Mouse (Mus musculus): Measurements from ENCODE around the gene Mrm1. TPM values are rescaled to one million over a fixed set of nuclear protein-coding genes. Genes with fewer than 3 reads are reported as not detected.

Mrm1 gene
- polyA plus RNA-seq, 1 experiment from 2014 or later, result 18.5 TPM

Other genes starting within 250 kb of the Mrm1 start
- 8.8 and 9.0 TPM in 2 replicates for gene Dhrs11, start 9.5 kb upstream of the Mrm1 start, polyA plus RNA-seq (2015; fragmentation: Nextera tagmentation; extraction: Ambion mirVana)
- 68.4 and 71.8 TPM in 2 replicates for gene Ggnbp2, start 51.3 kb upstream of the Mrm1 start, polyA plus RNA-seq (2015; fragmentation: Nextera tagmentation; extraction: Ambion mirVana)
- gene Myo19, start 60.6 kb upstream of the Mrm1 start, polyA plus RNA-seq (2015; fragmentation: Nextera tagmentation; extraction: Ambion mirVana), result 5.3 and 5.8 TPM in 2 replicates
- 2.4 and 3.4 TPM in 2 replicates for gene Pigw, start 60.8 kb upstream of the Mrm1 start, polyA plus RNA-seq (2015; fragmentation: Nextera tagmentation; extraction: Ambion mirVana)
- 63.4 and 64.2 TPM in 2 replicates for gene Znhit3, start 96.9 kb upstream of the Mrm1 start, polyA plus RNA-seq (2015; fragmentation: Nextera tagmentation; extraction: Ambion mirVana)
- 3.6 and 5.7 TPM in 2 replicates for gene Car4, start 138.3 kb upstream of the Mrm1 start, polyA plus RNA-seq (2015; fragmentation: Nextera tagmentation; extraction: Ambion mirVana)

Measured in midbrain, embryonic 16.5 days (tissue).